Mouse (Mus musculus) neural tube, embryonic 11.5 days (tissue): ENCODE results near the gene Adrb1. TPM values are rescaled to one million over a fixed set of nuclear protein-coding genes. Genes with fewer than 3 reads are reported as not detected.
"Not testable (repeated sequence)": the region's sequence is repeated elsewhere in the genome, so short reads cannot be mapped to it uniquely, and the experiment has no call there.

ENCODE experiments used
- ATAC-seq: fragments of 200-750 bp; cut with Nextera tagmentation; 2 replicates; pipeline ENCODE4 v1.8.0; 2017; ENCODE audit warnings: moderate number of reproducible peaks, mild to moderate bottlenecking, moderate TSS enrichment, moderate library complexity; ENCODE audit not compliant: insufficient read depth, low FRiP score, low TSS enrichment
- DNase-seq: peaks from one replicate; pipeline ENCODE4 v3.0.0-alpha.2; 2015; ENCODE audit warnings: low spot score
- H3K27ac ChIP-seq: fragments of 300-500 bp; sonication (generic); 2 replicates; pipeline ENCODE4 v1.5.1; 2014; ENCODE audit warnings: low read depth, mild to moderate bottlenecking, low read length
- H3K27me3 ChIP-seq: fragments of 300-500 bp; sonication (generic); 2 replicates; pipeline ENCODE4 v1.6.1; 2014; ENCODE audit warnings: mild to moderate bottlenecking, low read length, mixed read lengths; ENCODE audit not compliant: control insufficient read depth, insufficient read depth
- H3K36me3 ChIP-seq: fragments of 300-500 bp; sonication (generic); 2 replicates; pipeline ENCODE4 v1.6.1; 2014; ENCODE audit warnings: mild to moderate bottlenecking, low read length, moderate library complexity, mixed read lengths; ENCODE audit not compliant: control insufficient read depth, insufficient read depth
- H3K4me1 ChIP-seq: fragments of 300-500 bp; sonication (generic); 2 replicates; pipeline ENCODE4 v1.6.1; 2014; ENCODE audit warnings: low read length, mixed read lengths; ENCODE audit not compliant: control insufficient read depth, insufficient read depth
- H3K4me2 ChIP-seq: fragments of 300-500 bp; sonication (generic); 2 replicates; pipeline ENCODE4 v1.6.1; 2014; ENCODE audit warnings: low read depth, mild to moderate bottlenecking, moderate library complexity
- H3K4me3 ChIP-seq: fragments of 300-500 bp; sonication (generic); 2 replicates; pipeline ENCODE4 v1.5.1; 2014; ENCODE audit warnings: low read depth, low read length
- H3K9ac ChIP-seq: fragments of 300-500 bp; sonication (generic); 2 replicates; pipeline ENCODE4 v1.6.1; 2014; ENCODE audit warnings: mild to moderate bottlenecking, low read length
- H3K9me3 ChIP-seq: fragments of 300-500 bp; sonication (generic); 2 replicates; pipeline ENCODE4 v1.6.1; 2016; ENCODE audit warnings: low read length; ENCODE audit not compliant: control insufficient read depth
- WGBS: fragments of 180-500 bp; shearing (Covaris S2); extraction: QIAGEN DNeasy Blood & Tissue Kit; methylation state at CpG from one replicate; pipeline ENCODE4 v1.1.7; 2014; 5-methylcytosine and 5-hydroxymethylcytosine counted together
- polyA plus RNA-seq: library from polyadenylated mRNA; unstranded; fragments of >200 nt; fragmentation: Nextera tagmentation; extraction: Ambion mirVana; gene quantifications from 2 replicates; pipeline ENCODE4 v1.2.1, GENCODE M21; 2014

Adrb1 gene
- polyA plus RNA-seq, 1 experiment from 2014 or later = 0.20 TPM

DNA sequence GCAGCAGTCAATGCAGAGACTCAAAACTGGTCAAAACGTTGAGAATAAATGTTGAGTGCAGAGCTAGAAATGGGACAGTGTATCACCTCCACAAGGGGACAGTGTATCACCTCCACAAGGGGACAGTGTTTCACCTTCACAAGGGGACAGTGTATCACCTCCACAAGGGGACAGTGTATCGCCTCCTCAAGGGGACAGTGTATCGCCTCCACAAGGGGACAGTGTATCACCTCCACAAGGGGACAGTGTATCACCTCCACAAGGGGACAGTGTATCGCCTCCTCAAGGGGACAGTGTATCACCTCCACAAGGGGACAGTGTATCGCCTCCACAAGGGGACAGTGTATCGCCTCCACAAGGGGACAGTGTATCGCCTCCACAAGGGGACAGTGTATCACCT, 56.5 kb downstream of the Adrb1 start:
- WGBS = 95% methylated on average over 7 of the region's 7 CpGs
- not testable (repeated sequence) for H3K4me1 ChIP-seq, H3K4me2 ChIP-seq, H3K4me3 ChIP-seq, ATAC-seq, H3K36me3 ChIP-seq, H3K9me3 ChIP-seq, H3K27me3 ChIP-seq, H3K9ac ChIP-seq, DNase-seq, H3K27ac ChIP-seq

Other genes starting within 250 kb of the Adrb1 start
- gene Dclre1a, start 174.0 kb upstream of the Adrb1 start, polyA plus RNA-seq = 15.1 and 16.9 TPM in 2 replicates
- gene Nhlrc2, start 173.9 kb upstream of the Adrb1 start, polyA plus RNA-seq = 12.7 and 13.9 TPM in 2 replicates
- 21.2 and 21.9 TPM in 2 replicates for gene Ccdc186, start 100.0 kb downstream of the Adrb1 start, polyA plus RNA-seq
- gene Tdrd1, start 104.0 kb downstream of the Adrb1 start, polyA plus RNA-seq = 0.88 and 0.97 TPM in 2 replicates
- 0.62 and 1.4 TPM in 2 replicates for gene Vwa2, start 152.1 kb downstream of the Adrb1 start, polyA plus RNA-seq